Mouse (Mus musculus) left cerebral cortex, postnatal 14 days (tissue): ENCODE data around the gene Tmem140. TPM values are rescaled to one million over a fixed set of nuclear protein-coding genes. Genes with fewer than 3 reads are reported as not detected.

Experiments used
- DNase-seq, 2 experiments: peaks; one replicate each; pipeline ENCODE4 v3.0.0; 2021 to 2022; ENCODE audit warnings: low spot score in 2 of 2, mixed read lengths in 1 of 2
- intact Hi-C: fragments of 180-260 bp; cut with DNase I; formaldehyde crosslinking; loops from one replicate; pipeline ENCODE4 v1.15.1; 2025
- total RNA-seq, 2 experiments: library from RNA; stranded (reverse); gene quantifications; 2 replicates each; pipeline ENCODE4 v1.2.3; 2021

The Tmem140 gene
- total RNA-seq, 2 experiments from 2014 or later = 2.6 to 3.5 TPM

- intact Hi-C loops = loop anchor here (10.0 kb wide), 1 partner anchor 120 kb away; no protein-coding TSS in a partner anchor
Measured at GRCm38 (mm10) chr6:34874101-34874921, 11.4 kb downstream of the Tmem140 start.

GRCm38 (mm10) chr6:34875268-34875761 is 12.4 kb downstream of the Tmem140 start:
- peak in 1 of 2 experiments; percentile 38 for DNase-seq
- intact Hi-C loops = loop anchor here (5.0 to 10.0 kb wide), 2 partner anchors 93 to 119 kb away; partner anchors contain the start of gene Agbl3

More at GRCm38 (mm10) chr6:34874101-34874921, 11.4 kb downstream of the Tmem140 start:
- DNase-seq = no peak

DNA sequence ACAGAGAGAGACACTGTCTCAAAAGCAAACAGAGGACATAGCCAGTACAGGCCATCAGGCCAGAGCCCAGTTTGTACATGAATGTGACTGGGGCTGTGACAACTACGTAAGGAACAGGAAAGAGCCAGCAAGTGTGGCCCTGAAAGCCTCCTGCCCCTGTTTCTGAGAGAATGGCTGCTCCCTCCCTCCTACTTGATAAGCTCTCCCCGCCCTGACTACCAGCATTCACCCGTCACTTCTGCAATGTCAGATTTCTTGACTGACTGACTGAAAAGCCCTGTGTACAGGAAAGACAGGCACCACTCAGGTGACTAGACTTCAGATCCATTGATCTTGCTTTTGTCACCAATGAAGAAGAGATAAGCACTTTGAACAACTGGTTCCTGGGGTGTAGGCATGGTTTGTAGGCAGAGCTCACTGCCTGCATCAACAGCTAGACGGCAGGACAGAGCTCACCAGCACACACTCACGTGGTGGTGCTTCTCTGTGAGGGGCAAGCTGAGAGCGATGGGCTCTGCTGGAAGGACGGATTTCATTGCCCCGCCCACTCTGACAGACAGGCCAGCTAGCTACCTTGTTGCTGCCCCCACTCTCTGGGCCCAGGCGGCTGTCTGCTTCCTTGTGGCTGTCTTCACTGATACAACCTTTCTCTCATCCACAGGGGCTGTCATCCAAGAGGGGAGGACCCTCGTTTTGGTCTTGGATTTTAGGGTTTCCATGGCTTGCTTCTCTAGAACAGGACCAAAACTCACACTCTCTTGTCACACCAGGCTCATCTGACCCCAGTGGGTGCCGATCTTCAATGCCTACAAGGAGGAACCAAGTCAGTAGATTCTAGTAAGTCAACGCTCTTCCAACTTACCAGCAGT is 13.3 kb downstream of the Tmem140 start:
- intact Hi-C loops = loop anchor here (5.0 to 10.0 kb wide), 2 partner anchors 94 to 119 kb away; partner anchors contain the start of gene Agbl3

GRCm38 (mm10) chr6:34876835-34877156 is 13.8 kb downstream of the Tmem140 start:
- intact Hi-C loops = loop anchor here (5.0 to 10.0 kb wide), 2 partner anchors 94 to 118 kb away; partner anchors contain the start of gene Agbl3
- no peak for DNase-seq

More for the DNA sequence above, 13.3 kb downstream of the Tmem140 start:
- DNase-seq = no peak

DNA sequence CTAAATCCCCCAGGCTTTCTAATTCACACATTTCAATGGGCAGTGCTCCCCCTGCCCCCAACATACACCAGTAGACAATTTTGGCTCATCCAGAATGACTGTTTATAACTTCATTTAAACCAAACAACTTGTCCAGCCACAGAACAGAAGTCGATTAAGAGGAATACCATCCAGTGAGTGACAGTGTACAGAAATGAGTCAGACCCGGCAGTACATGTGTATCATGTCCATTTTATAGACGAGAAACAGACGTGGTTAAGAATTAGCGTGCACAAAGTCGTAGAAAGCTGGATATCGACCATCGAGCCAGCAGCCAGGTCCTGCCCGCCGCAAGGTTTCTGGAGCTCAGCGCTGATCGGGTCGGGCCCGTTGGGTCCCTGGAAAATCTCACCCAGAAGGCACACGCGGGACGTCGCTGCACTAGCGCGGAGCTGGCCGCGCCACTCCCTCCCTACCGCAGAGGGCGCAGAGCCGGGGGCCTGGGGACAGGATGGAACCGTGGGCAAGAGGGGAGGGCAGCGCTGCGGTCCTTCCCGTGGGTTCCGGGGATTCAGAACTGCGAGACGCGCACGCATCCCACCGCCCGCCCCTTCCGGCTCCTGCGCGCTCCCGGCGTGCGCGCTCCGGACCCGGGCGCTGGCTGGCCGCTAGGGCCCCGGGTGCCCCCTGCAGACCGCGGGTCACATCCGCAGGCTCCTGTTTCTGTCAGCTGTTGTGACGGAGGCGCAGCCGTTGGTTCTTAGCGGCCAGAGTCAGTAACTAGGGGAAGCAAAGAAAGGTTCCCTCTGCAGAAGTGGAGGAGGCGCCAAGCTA is 14.8 kb downstream of the Tmem140 start, which contains the start of gene Cyren:
Cyren (minus strand) TSS at position 552 of the 813 bp plus-strand sequence.
- intact Hi-C loops = loop anchor here (5.0 to 10.0 kb wide), 2 partner anchors 95 to 117 kb away; partner anchors contain the start of gene Agbl3
- peak; percentile 90 to 93 for DNase-seq

- no peak for DNase-seq
- intact Hi-C loops = loop anchor here (5.0 to 10.0 kb wide), 2 partner anchors 97 to 116 kb away; partner anchors contain the start of gene Agbl3
Measured at GRCm38 (mm10) chr6:34879101-34879740, 16.3 kb downstream of the Tmem140 start.

DNA sequence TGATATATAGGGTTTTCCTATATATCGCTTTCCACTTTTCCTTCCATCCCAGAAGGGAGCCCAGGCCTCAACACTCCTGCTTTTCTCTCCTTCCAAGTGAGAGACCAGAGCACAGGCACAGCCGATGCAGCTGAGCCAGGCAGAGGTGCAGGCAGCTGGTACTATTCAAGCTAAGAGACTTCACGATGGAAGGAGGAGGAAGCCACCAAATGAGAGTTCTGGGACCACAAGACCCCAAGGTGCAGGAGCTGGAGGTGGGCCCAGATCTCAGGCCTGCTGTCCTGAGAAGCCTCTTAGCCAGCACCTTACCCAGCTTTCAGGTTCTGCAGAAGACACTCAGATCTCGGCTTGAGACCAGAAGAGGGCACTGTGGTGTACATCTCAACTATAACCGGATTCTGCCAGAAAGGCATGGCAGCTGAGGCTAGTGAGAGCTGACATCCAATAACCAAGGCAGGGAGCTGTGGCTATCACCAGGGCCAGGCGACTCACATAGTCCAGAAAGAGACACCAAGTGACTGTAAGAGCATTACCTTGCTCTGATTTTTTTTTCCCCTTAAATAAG is 17.0 kb downstream of the Tmem140 start:
- DNase-seq = peak; percentile 66 to 68
- intact Hi-C loops = loop anchor here (5.0 to 10.0 kb wide), 2 partner anchors 98 to 115 kb away; partner anchors contain the start of gene Agbl3

- no peak for DNase-seq
- intact Hi-C loops = no loop called here
Measured at GRCm38 (mm10) chr6:34884724-34885123, 21.8 kb downstream of the Tmem140 start.

- DNase-seq = no peak
- intact Hi-C loops = no loop called here
Measured at GRCm38 (mm10) chr6:34887131-34887850, 24.3 kb downstream of the Tmem140 start.

DNA sequence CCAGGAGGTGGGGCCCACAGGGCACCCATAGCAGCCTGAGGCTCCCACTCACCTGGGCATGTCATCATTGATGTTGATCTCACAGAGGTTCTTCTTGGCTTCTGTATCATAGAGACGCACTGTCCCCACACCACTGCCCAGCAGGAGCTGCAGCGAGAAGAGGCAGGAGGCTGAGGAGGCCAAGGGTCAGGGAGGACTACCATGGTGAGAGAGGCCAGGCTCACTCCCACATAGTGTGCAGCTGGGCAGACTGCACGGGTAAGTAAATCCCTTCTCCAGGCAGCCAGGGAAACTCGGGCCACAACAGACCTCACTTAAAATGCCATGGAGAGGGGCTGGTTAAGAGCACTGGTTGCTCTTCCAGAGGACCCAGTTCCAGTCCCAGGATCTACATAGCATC is 26.2 kb downstream of the Tmem140 start:
- intact Hi-C loops = no loop called here
- no peak for DNase-seq

GRCm38 (mm10) chr6:34895569-34895968 is 32.6 kb downstream of the Tmem140 start:
- intact Hi-C loops = no loop called here
- DNase-seq = no peak

DNA sequence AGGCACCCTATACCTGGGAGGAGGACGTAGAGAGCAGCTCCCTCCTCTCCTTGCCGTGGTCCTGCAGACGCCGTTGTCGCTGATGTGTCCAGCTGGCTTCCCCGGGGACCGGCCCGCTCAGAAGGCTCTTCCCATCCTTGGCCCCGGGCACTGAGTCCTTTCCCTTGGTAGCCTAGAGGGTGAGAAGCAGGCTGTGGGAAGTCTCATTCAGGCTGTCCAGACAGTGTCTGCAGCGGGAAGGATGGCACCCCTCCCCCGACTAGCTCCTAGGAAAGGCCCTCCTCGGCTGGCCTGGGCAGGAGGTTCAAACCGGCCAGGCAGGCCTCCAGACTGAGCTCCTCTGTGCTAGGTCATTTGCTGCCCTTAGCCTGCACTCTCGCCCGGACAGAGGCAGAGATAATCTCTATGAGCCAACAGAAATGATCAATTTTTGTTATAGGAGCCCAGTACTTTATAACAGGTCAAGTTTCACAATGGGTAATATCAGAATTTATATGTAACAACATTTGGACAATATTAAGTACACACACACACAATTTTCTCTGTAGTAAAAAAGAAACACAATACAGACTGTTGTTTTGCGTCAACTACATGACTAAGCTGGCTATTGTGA is 33.3 kb downstream of the Tmem140 start:
- no peak for DNase-seq
- intact Hi-C loops = no loop called here

DNA sequence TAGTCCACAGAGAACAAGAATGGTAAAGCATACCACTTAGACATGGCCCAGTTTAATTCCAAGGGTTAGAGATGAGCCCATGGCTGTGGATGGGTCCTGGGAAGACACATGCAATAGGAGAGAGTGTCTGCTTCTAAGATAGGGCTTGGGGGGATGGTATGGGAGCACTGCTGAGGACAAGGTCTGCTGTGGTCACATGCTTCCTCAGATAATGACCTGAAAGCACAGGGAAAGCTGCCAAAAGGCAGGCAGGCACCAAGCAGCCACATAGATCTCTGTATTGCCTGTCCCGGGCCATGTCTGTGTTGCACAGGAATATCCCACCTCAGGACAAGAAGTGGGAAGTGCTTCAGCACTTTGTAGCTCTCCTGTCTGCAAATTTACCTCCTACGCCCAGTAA is 36.2 kb downstream of the Tmem140 start:
- no peak for DNase-seq
- intact Hi-C loops = no loop called here

DNA sequence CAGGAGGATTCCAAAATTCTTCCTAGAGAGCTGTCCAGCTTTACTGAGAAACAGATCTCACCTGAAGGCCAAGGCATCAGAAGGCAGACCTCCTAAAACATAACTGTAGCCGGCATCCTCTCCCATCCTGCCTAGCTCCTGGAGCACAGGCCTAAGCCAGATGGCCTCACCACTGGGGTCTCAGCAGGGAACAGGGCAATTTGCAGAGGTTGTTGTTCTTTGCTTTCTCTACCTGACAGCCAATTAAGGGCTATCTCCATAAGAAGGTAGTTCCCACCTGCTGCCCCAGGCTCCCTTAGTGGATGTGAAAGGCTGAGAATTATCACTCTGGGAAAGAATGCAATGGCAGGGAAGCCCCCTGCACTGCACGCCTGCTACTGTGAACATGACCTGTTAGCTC is 38.0 kb downstream of the Tmem140 start:
- intact Hi-C loops = no loop called here
- DNase-seq = no peak

DNA sequence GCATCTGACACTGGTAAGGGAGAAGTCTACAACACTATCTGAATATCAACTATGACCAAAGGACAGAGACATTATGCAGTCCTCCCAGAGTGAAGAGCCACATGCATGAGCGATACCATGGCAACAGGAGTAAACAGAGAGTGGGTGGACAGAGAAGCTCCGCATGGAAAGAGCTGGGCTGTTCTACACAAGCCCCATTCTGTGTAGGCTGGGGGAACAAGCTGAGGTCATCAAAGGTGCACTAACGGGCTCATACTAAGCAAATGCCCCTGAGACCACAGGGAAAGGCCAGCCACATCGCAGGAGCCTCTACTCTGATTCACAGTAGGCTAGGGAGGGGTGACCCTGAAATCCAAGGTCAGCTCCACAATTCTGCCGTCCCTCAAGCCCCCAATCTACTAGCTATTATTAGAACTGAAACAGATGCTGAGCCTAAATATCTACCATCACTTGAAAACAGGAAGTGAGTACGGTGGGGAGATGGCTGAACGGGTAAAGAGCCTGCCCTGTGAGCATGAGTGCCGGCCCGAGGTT is 39.0 kb downstream of the Tmem140 start:
- intact Hi-C loops = no loop called here
- DNase-seq = peak in 1 of 2 experiments; percentile 38

DNA sequence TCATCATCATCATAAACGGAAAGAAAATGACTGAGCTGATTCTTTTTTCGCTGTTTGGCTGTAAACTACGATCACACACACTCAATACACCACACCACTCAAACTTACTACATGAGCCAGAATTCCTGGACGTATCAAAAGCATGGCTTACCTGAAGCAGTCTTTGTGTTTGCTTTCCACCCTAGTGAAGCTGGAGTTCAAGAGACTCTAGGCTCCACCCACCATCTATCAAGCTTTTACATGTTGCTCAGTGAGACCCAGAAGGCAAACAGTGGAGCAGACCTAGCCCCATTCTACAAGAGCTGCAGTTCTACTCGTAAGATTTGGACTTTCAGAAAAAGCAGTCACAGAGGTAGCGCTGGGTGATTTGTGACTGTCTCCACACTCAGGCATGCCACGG is 39.6 kb downstream of the Tmem140 start:
- no peak for DNase-seq
- intact Hi-C loops = no loop called here

DNA sequence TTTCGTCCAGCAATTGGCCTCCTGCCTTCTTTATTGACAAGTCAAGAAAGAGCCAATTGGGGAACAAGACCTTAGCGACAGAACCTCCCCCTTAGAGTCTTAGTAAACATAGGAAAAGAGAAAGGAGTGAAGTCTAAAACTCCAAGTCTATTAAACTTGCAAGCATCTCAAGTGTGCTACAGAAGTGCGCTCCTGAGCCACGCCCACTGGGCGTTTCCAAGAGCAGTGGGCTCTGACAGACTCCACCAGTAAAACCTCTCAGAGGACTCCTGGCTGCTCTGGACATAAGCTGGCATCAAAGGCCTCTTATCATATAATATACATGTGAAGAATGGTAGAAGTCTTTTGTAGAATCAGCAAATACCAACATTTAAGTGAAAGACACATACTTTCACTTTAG is 40.5 kb downstream of the Tmem140 start:
- intact Hi-C loops = no loop called here
- DNase-seq = no peak
